Mouse (Mus musculus) adrenal gland, postnatal 0 days (tissue): Measurements from ENCODE around the gene Cenpk. TPM values are rescaled to one million over a fixed set of nuclear protein-coding genes. Genes with fewer than 3 reads are reported as not detected.

Experiments
- polyA plus RNA-seq: library from polyadenylated mRNA; unstranded; fragments of >200 nt; fragmentation: Nextera tagmentation; extraction: Ambion mirVana; gene quantifications from 2 replicates; pipeline ENCODE4 v1.2.1, GENCODE M21; 2015

The Cenpk gene
- polyA plus RNA-seq = 39.9 and 67.0 TPM in 2 replicates

DNA sequence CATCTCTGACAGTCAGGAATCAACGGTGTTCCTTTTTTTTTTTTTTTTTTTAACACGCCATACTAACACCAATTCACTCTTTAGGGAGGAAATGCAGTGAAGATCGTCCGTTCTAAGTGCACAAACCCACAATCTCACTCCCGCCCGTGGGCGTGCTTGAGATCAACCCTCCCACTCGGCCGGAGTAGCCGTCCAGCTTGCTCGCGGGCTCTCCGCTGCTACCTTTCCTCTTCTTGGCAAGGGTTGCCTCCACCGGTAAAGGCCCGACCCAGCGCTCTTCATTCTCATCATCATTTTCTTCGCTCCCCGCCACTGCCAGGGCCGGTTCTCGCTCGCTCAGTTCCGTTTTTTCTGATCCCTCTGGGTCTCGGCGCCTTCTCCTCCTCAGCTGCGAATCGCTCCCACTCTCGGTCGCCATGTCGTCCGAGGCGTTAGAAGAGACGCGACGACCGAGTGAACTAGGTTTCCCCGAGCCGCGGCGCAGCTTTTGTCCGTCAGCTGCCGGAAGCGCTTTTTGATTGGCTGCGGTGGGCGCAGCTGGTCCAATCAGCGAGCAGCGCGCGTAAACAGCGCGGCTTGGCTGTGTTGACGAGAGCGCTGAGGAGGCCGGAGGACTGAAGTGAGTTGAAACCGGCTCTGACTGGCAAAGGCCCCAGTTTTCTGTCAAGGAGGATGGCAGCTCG, at the start of gene Cenpk, which contains the start of gene Ppwd1:
TSS of gene Cenpk (plus strand) at position 228 of the 683 bp plus-strand sequence.
TSS of gene Ppwd1 (minus strand) at position 460 of the 683 bp plus-strand sequence.

DNA sequence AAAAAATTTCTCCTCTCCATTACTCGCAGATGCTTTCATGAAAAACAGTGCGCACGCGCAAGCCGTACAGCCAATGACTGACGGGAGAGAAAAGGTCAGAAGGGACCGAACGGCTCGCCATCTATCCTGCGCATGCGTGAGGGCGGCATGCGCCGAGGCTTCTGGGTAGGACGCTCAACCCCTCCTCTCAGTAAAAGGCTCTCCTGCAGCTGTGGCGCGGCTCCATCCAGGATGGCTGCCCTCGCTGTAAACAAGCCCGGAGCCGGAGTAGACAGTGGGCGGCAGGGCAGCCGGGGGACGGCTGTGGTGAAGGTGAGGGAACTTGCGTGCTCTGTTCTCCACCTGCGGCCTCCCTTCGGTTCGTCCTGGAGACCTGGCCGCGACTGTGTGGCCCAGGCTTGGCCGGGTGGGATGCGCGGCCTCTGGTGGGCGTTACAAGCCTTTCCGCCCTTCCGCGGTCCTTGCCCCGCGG, 49.7 kb upstream of the Cenpk start, which contains the start of gene Trim23:
TSS of gene Trim23 (plus strand) at position 148 of the 472 bp plus-strand sequence.

DNA sequence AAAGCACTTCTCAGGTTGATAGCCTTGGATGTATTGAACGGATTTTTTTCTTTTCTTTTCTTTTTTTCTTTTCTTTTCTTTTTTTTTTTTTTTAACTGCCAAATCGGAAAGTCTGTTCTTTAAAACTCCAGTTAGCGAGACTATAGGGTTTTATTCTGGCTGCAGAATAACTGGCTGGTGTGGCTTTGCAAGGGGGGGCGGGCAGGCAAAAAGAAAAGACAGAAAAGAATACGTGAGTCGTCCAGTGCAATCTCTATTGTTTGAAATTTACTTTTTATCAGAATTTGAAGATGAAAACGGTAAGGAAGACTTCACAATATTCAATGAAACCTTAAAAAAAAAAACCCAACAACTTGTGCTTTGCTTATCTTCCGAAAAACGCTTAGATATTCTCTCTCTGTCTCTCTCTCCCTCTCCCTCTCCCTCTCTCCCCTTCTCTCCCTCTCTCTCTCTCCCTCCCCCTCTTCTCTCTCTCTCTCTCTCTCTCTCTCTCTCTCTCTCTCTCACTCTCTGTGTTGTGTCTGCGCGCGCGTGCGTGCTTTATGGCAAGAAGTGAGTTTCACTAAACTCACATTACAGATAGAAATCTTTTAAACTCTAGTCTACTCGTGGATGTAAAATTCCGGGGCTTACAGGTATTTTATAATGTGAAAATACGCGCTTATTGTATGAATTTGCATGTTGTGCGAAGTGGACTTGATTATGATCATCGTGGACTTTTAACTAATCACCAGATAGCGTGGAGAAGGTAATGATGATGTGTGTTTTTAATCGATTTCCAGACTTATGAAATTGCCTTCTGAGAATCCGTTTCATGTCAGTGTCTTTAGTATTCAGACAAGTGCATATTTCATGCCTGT, 59.2 kb downstream of the Cenpk start, which contains the start of gene Adamts6:
TSS of gene Adamts6 (plus strand) at position 470 of the 860 bp plus-strand sequence.

Other genes starting within 250 kb of the Cenpk start
- 16.2 and 16.8 TPM in 2 replicates for gene Nln, start 119.0 kb upstream of the Cenpk start, polyA plus RNA-seq
- 5.9 and 8.4 TPM in 2 replicates for gene Sgtb, start 118.9 kb upstream of the Cenpk start, polyA plus RNA-seq
- gene Trappc13, start 50.1 kb upstream of the Cenpk start, polyA plus RNA-seq = 38.0 and 59.8 TPM in 2 replicates
- gene Trim23, start 49.8 kb upstream of the Cenpk start, polyA plus RNA-seq = 17.3 and 18.2 TPM in 2 replicates
- gene Ppwd1, start 232 bp downstream of the Cenpk start, polyA plus RNA-seq = 8.5 and 9.7 TPM in 2 replicates
- gene Adamts6, start 59.2 kb downstream of the Cenpk start, polyA plus RNA-seq = 1.6 and 1.7 TPM in 2 replicates